Mouse (Mus musculus) liver, adult 10 weeks (tissue): ENCODE measurements around the gene Psme2b. TPM values are rescaled to one million over a fixed set of nuclear protein-coding genes. Genes with fewer than 3 reads are reported as not detected.

Source experiments
- polyA plus RNA-seq: library from polyadenylated mRNA; stranded (reverse); fragments of 350-450 nt; fragmentation: Illumina TruSeq; extraction: RNeasy Lipid Tissue Mini Kit (QIAGEN cat#74804); gene quantifications from one replicate; pipeline ENCODE4 v1.2.3, GENCODE M21; 2014; ENCODE audit warnings: low read depth, low replicate concordance

Psme2b gene
- 1.6 TPM for polyA plus RNA-seq

DNA sequence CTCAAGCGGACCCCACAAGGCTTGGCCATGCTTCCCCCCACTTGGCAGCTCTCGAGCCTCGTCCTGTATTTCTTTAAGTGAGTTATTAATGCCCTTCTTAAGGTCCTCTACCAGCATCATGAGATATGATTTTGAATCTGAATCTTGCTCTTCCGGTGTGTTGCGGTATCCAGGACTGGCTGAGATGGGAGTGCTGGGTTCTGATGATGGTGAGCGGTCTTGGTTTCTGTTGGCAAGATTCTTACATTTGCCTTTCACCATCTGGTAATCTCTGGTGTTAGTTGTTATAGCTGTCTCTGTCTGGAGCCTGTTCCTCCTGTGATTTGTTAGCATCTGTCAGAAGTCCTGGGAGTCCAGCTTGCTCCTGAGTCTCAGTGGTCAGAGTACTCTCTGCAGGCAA, at the start of gene Psme2b:
TSS of gene Psme2b (minus strand) at position 101 of the 400 bp plus-strand sequence.

DNA sequence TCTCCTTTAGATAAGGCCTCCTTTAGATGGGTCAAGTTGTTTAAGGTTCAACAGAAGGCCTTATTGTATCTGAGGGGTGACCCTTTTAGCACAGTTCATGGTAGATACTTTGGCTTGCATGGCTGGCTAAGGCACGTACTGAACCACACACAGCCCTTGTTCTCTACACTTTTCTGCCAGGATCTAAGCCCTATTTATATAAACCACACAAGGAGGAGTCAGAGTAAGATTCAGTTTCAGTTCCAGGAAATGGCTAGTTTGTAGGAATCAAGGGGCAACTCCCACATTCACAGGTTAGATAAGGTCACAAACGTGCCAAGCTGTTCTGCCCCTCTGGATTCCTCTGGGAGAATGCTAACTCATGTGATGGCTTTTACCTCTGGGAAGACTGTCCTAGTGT, 48.0 kb upstream of the Psme2b start, which contains the start of gene Tgtp1:
TSS of gene Tgtp1 (minus strand) at position 155 of the 400 bp plus-strand sequence.

GRCm38 (mm10) chr11:48991740-48992520, 45.9 kb upstream of the Psme2b start, which contains the start of gene Gm12185:
TSS of gene Gm12185 (minus strand) at chr11:48992226.

DNA sequence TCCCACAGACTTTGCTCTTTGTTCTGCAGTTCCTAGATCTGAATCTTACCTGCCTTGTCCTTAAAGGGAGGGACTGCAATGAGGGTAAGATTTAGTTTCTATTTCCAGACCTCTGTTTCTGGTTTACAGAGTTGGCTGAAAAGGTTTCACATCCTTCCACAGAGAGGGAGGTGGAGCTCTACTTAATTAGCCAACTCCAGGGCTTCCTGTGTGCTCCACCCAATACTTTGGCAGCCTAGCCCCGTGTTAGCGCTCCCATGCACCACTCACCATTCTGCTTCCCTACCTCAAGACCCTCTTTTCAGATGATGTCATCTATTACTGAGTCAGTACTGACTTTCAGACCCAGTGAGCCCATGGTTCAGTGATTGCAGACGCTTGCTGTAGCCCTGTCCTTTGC, 33.3 kb upstream of the Psme2b start, which contains the start of gene 9930111J21Rik1:
TSS of gene 9930111J21Rik1 (minus strand) at position 148 of the 400 bp plus-strand sequence.

DNA sequence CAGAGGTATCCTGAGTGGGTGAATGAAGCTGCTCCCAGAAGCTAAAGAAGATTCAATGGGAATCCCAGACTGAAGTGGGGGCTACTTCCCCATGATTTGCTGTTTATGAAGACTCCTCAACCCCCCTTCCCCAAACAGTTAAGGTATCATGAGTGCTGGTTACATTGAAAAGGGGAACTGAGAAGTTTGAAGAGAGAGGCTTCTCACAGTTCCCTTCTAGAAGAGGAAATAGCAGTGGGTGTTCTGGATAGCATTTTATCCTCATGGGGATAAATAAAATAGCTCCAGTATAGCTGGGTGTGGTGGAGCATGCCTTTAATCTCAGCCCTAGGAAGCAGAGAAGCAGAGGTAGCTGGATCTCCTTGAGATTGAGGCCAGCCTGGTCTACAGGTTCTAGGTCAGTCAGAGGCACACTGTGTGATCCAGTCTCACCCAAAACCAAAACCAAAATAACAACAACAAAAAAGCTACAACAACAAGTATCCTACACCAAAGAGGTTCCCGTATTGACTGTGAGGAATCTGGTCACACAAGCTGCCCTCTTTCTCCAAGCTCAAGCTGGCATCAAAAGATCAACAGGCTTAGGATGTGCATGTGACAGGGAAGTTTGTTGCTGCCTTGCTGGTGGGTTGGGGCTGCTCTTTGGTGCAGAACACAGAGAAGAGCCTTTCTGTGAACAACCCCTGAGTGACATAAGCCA, 32.4 kb upstream of the Psme2b start, which contains the start of gene Olfr56:
TSS of gene Olfr56 (plus strand) at position 650 of the 700 bp plus-strand sequence.

DNA sequence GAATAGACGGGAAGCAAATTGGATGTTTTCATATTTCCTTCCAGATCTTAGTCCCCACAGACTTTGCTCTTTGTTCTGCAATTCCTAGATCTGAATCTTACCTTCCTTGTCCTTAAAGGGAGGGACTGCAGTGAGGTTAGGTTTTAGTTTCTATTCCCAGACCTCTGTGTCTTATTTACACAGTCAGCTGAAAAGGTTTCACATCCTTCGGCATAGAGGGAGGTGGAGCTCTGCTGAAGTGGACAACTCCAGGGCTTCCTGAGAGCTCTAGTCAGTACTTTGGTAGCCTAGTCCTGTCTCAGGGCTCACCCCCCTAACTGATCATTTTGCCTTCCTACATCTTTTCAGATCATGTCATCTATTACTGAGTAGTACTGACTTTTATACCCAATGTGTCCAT, 44.0 kb downstream of the Psme2b start, which contains the start of gene Gm5431:
TSS of gene Gm5431 (minus strand) at position 194 of the 400 bp plus-strand sequence.

Other genes starting within 250 kb of the Psme2b start
- gene Rack1, start 145.9 kb downstream of the Psme2b start, polyA plus RNA-seq, result 73.3 TPM
- gene Trim41, start 128.8 kb downstream of the Psme2b start, polyA plus RNA-seq, result 7.4 TPM
- 6.3 TPM for gene Trim7, start 120.0 kb downstream of the Psme2b start, polyA plus RNA-seq
- gene Gm12184, start 119.5 kb downstream of the Psme2b start, polyA plus RNA-seq, result 2.9 TPM
- 112 TPM for gene Irgm1, start 74.5 kb downstream of the Psme2b start, polyA plus RNA-seq
- 1.3 TPM for gene Gm5431, start 44.0 kb downstream of the Psme2b start, polyA plus RNA-seq
- gene Olfr56, start 32.7 kb upstream of the Psme2b start, polyA plus RNA-seq, result 0.79 TPM
- gene 9930111J21Rik1, start 33.2 kb upstream of the Psme2b start, polyA plus RNA-seq, result 0.29 TPM
- gene Gm12185, start 46.0 kb upstream of the Psme2b start, polyA plus RNA-seq, result 0.13 TPM
- 18.7 TPM for gene Tgtp1, start 48.0 kb upstream of the Psme2b start, polyA plus RNA-seq
- gene 9930111J21Rik2, start 105.1 kb upstream of the Psme2b start, polyA plus RNA-seq, result 3.9 TPM
- 11.2 TPM for gene Tgtp2, start 118.0 kb upstream of the Psme2b start, polyA plus RNA-seq
- gene Ifi47, start 130.4 kb upstream of the Psme2b start, polyA plus RNA-seq, result 51.2 TPM
- 0.19 TPM for gene Olfr1396, start 168.7 kb upstream of the Psme2b start, polyA plus RNA-seq
- gene Olfr1395, start 196.1 kb upstream of the Psme2b start, polyA plus RNA-seq, result not detected
- gene Olfr1394, start 208.2 kb upstream of the Psme2b start, polyA plus RNA-seq, result not detected
- 5.2 TPM for gene Btnl9, start 241.0 kb upstream of the Psme2b start, polyA plus RNA-seq